Mouse (Mus musculus): ENCODE results near the gene Edar.

Gene Edar

GRCm38 (mm10) chr10:58601946-58602345 lies 73.5 kb downstream of the Edar start:
- DNase-seq (ENCODE audit: low spot score in 2 of 2) = no peak

GRCm38 (mm10) chr10:58601431-58601901 lies 74.0 kb downstream of the Edar start:
- no peak for DNase-seq (ENCODE audit: low spot score in 2 of 2)

- DNase-seq (ENCODE audit: low spot score in 2 of 2) = no peak
Observed at GRCm38 (mm10) chr10:58600983-58601382, 74.5 kb downstream of the Edar start.

- DNase-seq (ENCODE audit: low spot score in 2 of 2) = no peak
Observed at GRCm38 (mm10) chr10:58600151-58600550, 75.3 kb downstream of the Edar start.

- DNase-seq (ENCODE audit: low spot score in 2 of 2) = peak in 1 of 2 experiments; percentile 32
Observed at GRCm38 (mm10) chr10:58595821-58596220, 79.6 kb downstream of the Edar start.

- no peak for DNase-seq (ENCODE audit: low spot score in 2 of 2)
Observed at GRCm38 (mm10) chr10:58595197-58595596, 80.3 kb downstream of the Edar start.

GRCm38 (mm10) chr10:58594486-58594885 lies 81.0 kb downstream of the Edar start:
- no peak for DNase-seq (ENCODE audit: low spot score in 2 of 2)

- no peak for DNase-seq (ENCODE audit: low spot score in 2 of 2)
Observed at GRCm38 (mm10) chr10:58585427-58586223, 89.8 kb downstream of the Edar start.

GRCm38 (mm10) chr10:58560521-58560920 lies 114.9 kb downstream of the Edar start:
- DNase-seq (ENCODE audit: low spot score in 2 of 2) = no peak

GRCm38 (mm10) chr10:58559901-58560300 lies 115.6 kb downstream of the Edar start:
- DNase-seq (ENCODE audit: low spot score in 2 of 2) = peak in 1 of 2 experiments; percentile 14

GRCm38 (mm10) chr10:58559098-58559497 lies 116.4 kb downstream of the Edar start:
- peak in 1 of 2 experiments; percentile 13 for DNase-seq (ENCODE audit: low spot score in 2 of 2)

- no peak for DNase-seq (ENCODE audit: low spot score in 2 of 2)
Observed at GRCm38 (mm10) chr10:58554693-58555387, 120.6 kb downstream of the Edar start.
